Mouse (Mus musculus): Measurements from ENCODE around the gene Kcng1. TPM values are rescaled to one million over a fixed set of nuclear protein-coding genes. Genes with fewer than 3 reads are reported as not detected.

Gene Kcng1
- polyA plus RNA-seq, 1 experiment from 2014 or later = 0.65 TPM

- H3K27ac ChIP-seq (replicated peaks) = no peak overlapping the region
Measured at GRCm38 (mm10) chr2:168292041-168292440, 10.5 kb upstream of the Kcng1 start.

GRCm38 (mm10) chr2:168289851-168290250 is 8.3 kb upstream of the Kcng1 start:
- no peaks in the 10 kb centered on the region for H3K36me3 ChIP-seq (ENCODE audit: control insufficient read depth, insufficient read depth, low read length)
- 0 out of 2 replicates have a peak, but pooled peaks cover 2% of the 10 kb centered on the region for H3K4me1 ChIP-seq (replicated peaks; ENCODE audit: control insufficient read depth, insufficient read depth)
- H3K9ac ChIP-seq (ENCODE audit: low read length) = no peak overlapping the region
- WGBS = 53% methylated on average over 2 of the region's 2 CpGs
- H3K9me3 ChIP-seq (ENCODE audit: control insufficient read depth, low read length) = no peaks in the 10 kb centered on the region
- no peak overlapping the region for H3K27ac ChIP-seq (replicated peaks)
- TF ChIP-seq EP300 (optimal IDR thresholded peaks at IDR 0.05) (no peak), CTCF (IDR thresholded peaks at IDR 0.05; ENCODE audit: low read depth) (no peak)
- no peak overlapping the region for H3K4me3 ChIP-seq (ENCODE audit: low read depth, low read length)
- H3K27me3 ChIP-seq (ENCODE audit: control insufficient read depth, insufficient read depth, low read length) = no peaks in the 10 kb centered on the region
- DNase-seq (ENCODE audit: low spot score) (no peak), ATAC-seq (ENCODE audit: low FRiP score, low TSS enrichment) (no peak)
- no peak overlapping the region for H3K4me2 ChIP-seq (replicated peaks; ENCODE audit: low read depth)

More at GRCm38 (mm10) chr2:168292041-168292440, 10.5 kb upstream of the Kcng1 start:
- no peak overlapping the region for H3K9ac ChIP-seq (ENCODE audit: low read length)
- H3K36me3 ChIP-seq (ENCODE audit: control insufficient read depth, insufficient read depth, low read length) = no peaks in the 10 kb centered on the region
- no peaks in the 10 kb centered on the region for H3K9me3 ChIP-seq (ENCODE audit: control insufficient read depth, low read length)
- H3K27me3 ChIP-seq (ENCODE audit: control insufficient read depth, insufficient read depth, low read length) = no peaks in the 10 kb centered on the region
- WGBS = 22% methylated on average over 10 of the region's 10 CpGs
- TF ChIP-seq EP300 (optimal IDR thresholded peaks at IDR 0.05) = no peak
- no peak for TF ChIP-seq CTCF (IDR thresholded peaks at IDR 0.05; ENCODE audit: low read depth)
- no peak overlapping the region for H3K4me3 ChIP-seq (ENCODE audit: low read depth, low read length)
- no peaks in the 10 kb centered on the region for H3K4me1 ChIP-seq (replicated peaks; ENCODE audit: control insufficient read depth, insufficient read depth)
- ATAC-seq (ENCODE audit: low FRiP score, low TSS enrichment) (no peak), DNase-seq (ENCODE audit: low spot score) (no peak)
- H3K4me2 ChIP-seq (replicated peaks; ENCODE audit: low read depth) = no peak overlapping the region

- Histone ChIP-seq H3K4me1 (replicated peaks; ENCODE audit: control insufficient read depth, insufficient read depth) (0 out of 2 replicates have a peak, but pooled peaks cover 2% of the 10 kb centered on the region), H3K4me2 (replicated peaks; ENCODE audit: low read depth) (peak overlapping the region; percentile 14; the same call in 1 of the 2 replicates), H3K9me3 (ENCODE audit: control insufficient read depth, low read length) (no peaks in the 10 kb centered on the region), H3K27me3 (ENCODE audit: control insufficient read depth, insufficient read depth, low read length) (no peaks in the 10 kb centered on the region), H3K9ac (ENCODE audit: low read length) (no peak overlapping the region; the same call in 1 of the 2 replicates), H3K27ac (replicated peaks) (no peak overlapping the region), H3K36me3 (ENCODE audit: control insufficient read depth, insufficient read depth, low read length) (no peaks in the 10 kb centered on the region), H3K4me3 (ENCODE audit: low read depth, low read length) (no peak overlapping the region)
- WGBS = 50% methylated on average over 9 of the region's 9 CpGs
- DNase-seq (ENCODE audit: low spot score) = no peak
- TF ChIP-seq CTCF (IDR thresholded peaks at IDR 0.05; ENCODE audit: low read depth) = no peak
- TF ChIP-seq EP300 (optimal IDR thresholded peaks at IDR 0.05) = no peak
- ATAC-seq (ENCODE audit: low FRiP score, low TSS enrichment) = no peak
Measured at GRCm38 (mm10) chr2:168289016-168289415, 7.5 kb upstream of the Kcng1 start.

GRCm38 (mm10) chr2:168286987-168287386 is 5.5 kb upstream of the Kcng1 start:
- Histone ChIP-seq H3K27ac (replicated peaks) (no peak overlapping the region), H3K36me3 (ENCODE audit: control insufficient read depth, insufficient read depth, low read length) (no peaks in the 10 kb centered on the region), H3K9ac (ENCODE audit: low read length) (no peak overlapping the region), H3K4me1 (replicated peaks; ENCODE audit: control insufficient read depth, insufficient read depth) (0 out of 2 replicates have a peak, but pooled peaks cover 2% of the 10 kb centered on the region), H3K9me3 (ENCODE audit: control insufficient read depth, low read length) (no peaks in the 10 kb centered on the region), H3K4me2 (replicated peaks; ENCODE audit: low read depth) (no peak overlapping the region), H3K4me3 (ENCODE audit: low read depth, low read length) (no peak overlapping the region), H3K27me3 (ENCODE audit: control insufficient read depth, insufficient read depth, low read length) (no peaks in the 10 kb centered on the region)
- no peak for ATAC-seq (ENCODE audit: low FRiP score, low TSS enrichment)
- WGBS = 9% methylated on average over 3 of the region's 3 CpGs
- no peak for TF ChIP-seq EP300 (optimal IDR thresholded peaks at IDR 0.05)
- TF ChIP-seq CTCF (IDR thresholded peaks at IDR 0.05; ENCODE audit: low read depth) = no peak
- DNase-seq (ENCODE audit: low spot score) = no peak

- Histone ChIP-seq H3K27ac (replicated peaks) (no peak overlapping the region), H3K4me2 (replicated peaks; ENCODE audit: low read depth) (no peak overlapping the region), H3K4me3 (ENCODE audit: low read depth, low read length) (no peak overlapping the region), H3K27me3 (ENCODE audit: control insufficient read depth, insufficient read depth, low read length) (no peaks in the 10 kb centered on the region), H3K4me1 (replicated peaks; ENCODE audit: control insufficient read depth, insufficient read depth) (0 out of 2 replicates have a peak, but pooled peaks cover 5% of the 10 kb centered on the region), H3K9me3 (ENCODE audit: control insufficient read depth, low read length) (no peaks in the 10 kb centered on the region), H3K36me3 (ENCODE audit: control insufficient read depth, insufficient read depth, low read length) (no peaks in the 10 kb centered on the region), H3K9ac (ENCODE audit: low read length) (no peak overlapping the region)
- ATAC-seq (ENCODE audit: low FRiP score, low TSS enrichment) (no peak), DNase-seq (ENCODE audit: low spot score) (no peak)
- WGBS = 80% methylated on average over 6 of the region's 6 CpGs
- TF ChIP-seq EP300 (optimal IDR thresholded peaks at IDR 0.05) (no peak), CTCF (IDR thresholded peaks at IDR 0.05; ENCODE audit: low read depth) (no peak)
Measured at GRCm38 (mm10) chr2:168285143-168285542, 3.6 kb upstream of the Kcng1 start.

- Histone ChIP-seq H3K4me1 (replicated peaks; ENCODE audit: control insufficient read depth, insufficient read depth) (0 out of 2 replicates have a peak, but pooled peaks cover 3% of the 10 kb centered on the region), H3K4me2 (replicated peaks; ENCODE audit: low read depth) (peak overlapping the region; percentile 90), H3K9me3 (ENCODE audit: control insufficient read depth, low read length) (no peaks in the 10 kb centered on the region), H3K27ac (replicated peaks) (no peak overlapping the region), H3K27me3 (ENCODE audit: control insufficient read depth, insufficient read depth, low read length) (0 out of 2 replicates have a peak, but pooled peaks cover 2% of the 10 kb centered on the region), H3K36me3 (ENCODE audit: control insufficient read depth, insufficient read depth, low read length) (no peaks in the 10 kb centered on the region), H3K4me3 (ENCODE audit: low read depth, low read length) (peak overlapping the region; percentile 55), H3K9ac (ENCODE audit: low read length) (peak overlapping the region; percentile 47)
- ATAC-seq (ENCODE audit: low FRiP score, low TSS enrichment) (peak; percentile 48), DNase-seq (ENCODE audit: low spot score) (peak; percentile 47)
- peak; percentile 8; the same call in 1 of the 2 replicates for TF ChIP-seq CTCF (IDR thresholded peaks at IDR 0.05; ENCODE audit: low read depth)
- TF ChIP-seq EP300 (optimal IDR thresholded peaks at IDR 0.05) = no peak
- WGBS = 3% methylated on average over 52 of the region's 82 CpGs
Measured at GRCm38 (mm10) chr2:168280729-168281581, 581 bp downstream of the Kcng1 start.

All from stomach, postnatal 0 days (tissue).